Mouse (Mus musculus) frontal cortex, postnatal 10 days (tissue): ENCODE measurements around the gene Atp13a5.

Experiments
- DNase-seq, 2 experiments: peaks; one replicate each; pipeline ENCODE4 v3.0.0; 2022; ENCODE audit warnings: low spot score in 2 of 2, mixed read lengths in 1 of 2

The Atp13a5 gene

GRCm38 (mm10) chr16:29378458-29378857 is at the start of gene Atp13a5:
Gene Atp13a5 (minus strand): TSS chr16:29378732.
- DNase-seq: no peak

GRCm38 (mm10) chr16:29414822-29415221 is 36.3 kb upstream of the Atp13a5 start:
- DNase-seq: no peak

DNA sequence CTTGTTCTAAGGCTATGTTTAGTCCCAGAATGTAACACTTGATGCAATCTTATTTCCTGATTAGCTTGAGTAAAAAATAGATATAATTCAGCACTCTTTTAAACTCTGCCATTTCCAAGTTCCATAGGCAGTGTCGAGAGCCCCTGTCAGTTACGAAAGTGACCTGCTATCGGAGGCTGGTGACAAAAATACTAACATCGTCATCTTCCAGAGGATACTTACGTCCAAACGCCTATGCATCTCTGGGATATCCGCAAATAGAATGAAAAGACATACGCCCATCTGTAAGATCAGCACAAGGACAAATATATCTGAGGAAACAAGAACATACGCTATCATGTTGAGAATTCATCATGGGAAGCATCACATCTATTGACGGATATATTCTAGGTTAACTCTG is 28.8 kb upstream of the Atp13a5 start:
- no peak for DNase-seq

- DNase-seq: no peak
Observed at GRCm38 (mm10) chr16:29399079-29399478, 20.5 kb upstream of the Atp13a5 start.

DNA sequence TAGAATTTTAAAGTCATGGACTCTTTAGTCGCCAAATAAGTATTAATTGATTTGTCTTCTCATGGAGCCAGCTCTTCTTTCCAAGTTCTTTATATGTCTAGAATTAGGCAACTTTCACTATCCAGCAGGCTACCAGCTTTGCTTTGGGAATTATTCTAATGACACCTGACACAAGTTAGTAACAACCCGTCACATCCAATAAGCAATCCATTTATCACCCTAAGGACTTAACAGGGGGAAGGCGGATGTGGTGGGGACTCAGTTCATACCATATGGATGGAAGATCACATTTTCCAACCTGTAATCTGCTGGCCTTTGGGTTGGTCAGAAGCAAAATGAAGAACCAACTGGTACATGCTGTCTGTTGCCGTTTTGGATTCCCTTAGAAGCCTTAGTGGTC is 6.2 kb upstream of the Atp13a5 start:
- DNase-seq: no peak

GRCm38 (mm10) chr16:29374636-29375035 is 3.9 kb downstream of the Atp13a5 start:
- DNase-seq: no peak

GRCm38 (mm10) chr16:29331351-29332044 is 47.0 kb downstream of the Atp13a5 start:
- DNase-seq: peak; percentile 12 to 15

GRCm38 (mm10) chr16:29330948-29331347 is 47.6 kb downstream of the Atp13a5 start:
- DNase-seq: no peak

DNA sequence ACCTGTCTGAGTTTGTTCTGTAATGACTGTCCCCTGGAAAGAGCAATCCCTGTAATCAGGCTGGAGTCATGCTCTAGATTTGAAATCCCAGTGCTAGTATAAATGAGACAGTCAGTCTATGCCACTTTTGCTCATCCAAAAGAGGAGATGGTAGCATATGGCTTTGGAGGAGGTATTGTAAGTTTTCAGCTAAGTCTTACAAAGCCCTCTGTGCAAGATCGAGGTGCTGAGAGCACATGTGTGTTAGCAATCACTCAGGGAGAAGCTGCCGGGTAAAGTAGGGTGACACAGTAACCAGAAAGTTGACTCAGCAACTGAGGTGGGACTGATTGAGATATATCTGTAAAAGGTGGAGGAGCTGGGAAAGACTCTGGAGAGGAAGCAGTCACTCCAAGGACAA is 49.3 kb downstream of the Atp13a5 start:
- no peak for DNase-seq

- no peak for DNase-seq
Observed at GRCm38 (mm10) chr16:29327910-29328309, 50.6 kb downstream of the Atp13a5 start.

DNA sequence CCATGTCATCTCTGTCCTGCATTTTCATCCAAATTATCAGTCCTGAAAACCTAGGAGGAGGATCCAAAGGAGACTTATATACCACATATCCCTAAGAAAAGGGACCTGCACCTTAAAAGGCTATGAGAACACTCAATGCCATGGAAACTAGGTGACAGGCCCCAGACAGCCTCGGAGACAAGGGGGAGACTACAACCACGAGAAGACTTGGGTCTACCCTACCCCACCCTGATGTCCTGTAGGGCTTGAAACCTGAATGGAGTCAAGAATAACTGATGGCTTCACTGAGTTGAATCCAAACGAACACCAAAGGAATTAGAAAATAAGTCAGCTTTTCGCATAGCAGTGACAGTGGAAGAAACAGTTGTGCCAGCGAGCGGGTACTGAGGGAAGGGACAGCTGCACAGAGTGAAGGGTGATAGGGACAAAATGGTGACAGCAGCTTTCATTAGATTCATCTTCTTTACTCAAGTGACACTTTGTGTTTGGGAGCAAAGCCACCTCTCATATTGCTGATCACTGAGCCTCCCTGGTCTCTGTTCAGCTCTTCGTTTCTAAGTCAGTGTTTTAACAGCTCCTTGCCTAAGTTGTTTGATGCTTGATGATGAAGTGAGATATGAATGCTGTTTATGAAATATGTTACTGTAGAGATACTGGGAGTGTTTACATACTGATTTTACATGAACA is 53.2 kb downstream of the Atp13a5 start:
- DNase-seq: no peak

DNA sequence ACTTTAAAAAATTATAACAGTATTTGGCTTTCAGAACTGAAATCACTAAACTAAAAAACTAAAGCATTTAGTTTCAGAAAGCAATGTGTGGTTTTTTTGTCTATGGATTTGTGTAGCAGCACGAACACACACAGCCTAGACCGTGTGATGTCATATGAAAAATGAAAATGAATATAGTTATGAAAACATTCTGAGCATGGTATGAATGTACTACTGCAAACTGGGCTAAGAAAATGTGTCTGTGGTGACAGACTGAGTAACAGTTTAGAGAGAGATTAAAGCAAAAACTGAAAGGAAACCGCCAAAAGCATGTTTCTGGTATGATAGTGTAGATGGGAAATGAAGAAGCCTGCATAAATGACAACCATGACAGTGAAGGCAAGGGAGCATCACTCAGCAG is 57.8 kb downstream of the Atp13a5 start:
- no peak for DNase-seq

GRCm38 (mm10) chr16:29315391-29315790 is 63.1 kb downstream of the Atp13a5 start:
- no peak for DNase-seq

- no peak for DNase-seq
Observed at GRCm38 (mm10) chr16:29314991-29315390, 63.5 kb downstream of the Atp13a5 start.

GRCm38 (mm10) chr16:29297555-29298021 is 80.9 kb downstream of the Atp13a5 start:
- no peak for DNase-seq

DNA sequence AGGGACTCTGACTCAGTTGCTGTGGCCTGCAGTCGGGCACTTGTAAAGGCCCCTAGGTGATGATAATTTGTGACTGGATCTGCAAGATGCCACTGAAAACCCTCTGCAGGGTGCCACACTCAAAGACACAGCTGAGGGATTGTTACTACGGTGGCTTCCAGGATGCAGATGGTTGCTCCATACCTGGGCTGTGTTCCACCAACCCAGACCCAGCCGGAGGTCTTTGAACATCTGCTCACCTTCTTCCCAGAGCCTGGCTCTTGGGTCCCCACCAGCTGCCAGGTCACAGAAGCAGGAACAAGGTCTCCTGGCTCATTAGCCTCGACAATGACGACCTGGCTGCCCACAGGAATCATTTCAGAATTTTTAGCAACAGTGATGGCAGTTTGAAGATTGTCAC is 97.8 kb downstream of the Atp13a5 start:
- DNase-seq: no peak

- DNase-seq: no peak
Observed at GRCm38 (mm10) chr16:29254325-29254724, 124.2 kb downstream of the Atp13a5 start.

DNA sequence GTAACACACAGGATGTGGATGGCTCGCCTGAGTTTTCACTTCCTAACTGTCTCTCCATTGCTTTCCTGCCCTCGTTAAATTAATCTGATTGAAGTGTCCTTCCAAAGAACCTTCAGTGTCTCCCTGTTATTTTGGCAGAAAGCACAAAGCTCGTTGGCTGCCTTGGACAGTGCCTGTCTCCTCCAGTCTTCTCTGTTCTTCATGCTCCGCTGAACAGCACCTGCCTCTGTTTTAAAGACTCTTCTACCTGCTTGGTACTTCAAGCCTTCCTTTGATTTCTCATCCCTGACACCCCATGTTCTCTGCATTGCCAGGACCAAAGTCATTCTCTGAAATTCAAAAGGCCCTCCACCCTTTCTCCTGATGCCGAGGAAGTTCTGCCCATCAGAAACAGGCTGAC is 142.6 kb downstream of the Atp13a5 start:
- no peak for DNase-seq

DNA sequence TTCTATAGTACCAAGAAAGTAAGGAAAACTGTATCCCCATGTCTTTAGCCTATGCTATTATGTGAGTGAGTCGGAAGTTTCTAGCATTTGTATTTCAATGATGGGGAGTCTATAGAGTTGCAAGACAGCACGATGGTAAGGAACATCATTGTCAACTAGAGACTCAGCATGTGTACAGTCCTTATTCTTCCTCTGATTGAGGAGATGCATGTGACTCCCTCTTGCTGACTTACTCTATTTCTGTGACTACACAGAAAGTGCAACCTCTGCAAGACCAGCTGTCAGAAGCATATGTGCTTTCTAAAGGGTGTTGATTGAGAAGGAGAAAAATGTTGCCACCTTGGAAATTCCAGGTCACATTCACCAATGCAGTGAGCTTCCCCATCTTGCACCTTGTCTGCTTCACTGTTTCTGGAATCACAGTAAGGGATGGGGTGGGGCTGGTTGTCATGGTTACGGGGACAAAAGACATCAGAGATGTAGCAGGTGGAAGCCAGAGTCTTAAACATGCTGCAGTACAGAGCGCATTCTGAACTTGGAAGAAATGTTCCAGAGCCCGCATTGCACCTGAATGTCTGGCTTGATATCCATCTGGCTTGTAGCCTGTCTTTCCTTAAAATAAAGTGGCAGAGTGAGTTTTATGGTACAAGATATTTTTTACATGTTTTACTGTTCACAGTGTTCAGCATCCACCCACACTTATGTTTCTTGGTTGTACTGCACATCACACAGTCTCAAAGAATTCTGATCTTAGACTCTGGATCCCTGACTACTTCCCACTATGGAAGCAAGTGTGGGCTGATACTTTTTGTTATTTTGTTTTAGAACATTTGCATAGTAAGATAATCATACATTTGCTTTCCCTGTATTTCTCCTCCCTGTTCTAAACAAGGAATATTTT is 161.9 kb downstream of the Atp13a5 start:
- DNase-seq: peak; percentile 48 to 73

DNA sequence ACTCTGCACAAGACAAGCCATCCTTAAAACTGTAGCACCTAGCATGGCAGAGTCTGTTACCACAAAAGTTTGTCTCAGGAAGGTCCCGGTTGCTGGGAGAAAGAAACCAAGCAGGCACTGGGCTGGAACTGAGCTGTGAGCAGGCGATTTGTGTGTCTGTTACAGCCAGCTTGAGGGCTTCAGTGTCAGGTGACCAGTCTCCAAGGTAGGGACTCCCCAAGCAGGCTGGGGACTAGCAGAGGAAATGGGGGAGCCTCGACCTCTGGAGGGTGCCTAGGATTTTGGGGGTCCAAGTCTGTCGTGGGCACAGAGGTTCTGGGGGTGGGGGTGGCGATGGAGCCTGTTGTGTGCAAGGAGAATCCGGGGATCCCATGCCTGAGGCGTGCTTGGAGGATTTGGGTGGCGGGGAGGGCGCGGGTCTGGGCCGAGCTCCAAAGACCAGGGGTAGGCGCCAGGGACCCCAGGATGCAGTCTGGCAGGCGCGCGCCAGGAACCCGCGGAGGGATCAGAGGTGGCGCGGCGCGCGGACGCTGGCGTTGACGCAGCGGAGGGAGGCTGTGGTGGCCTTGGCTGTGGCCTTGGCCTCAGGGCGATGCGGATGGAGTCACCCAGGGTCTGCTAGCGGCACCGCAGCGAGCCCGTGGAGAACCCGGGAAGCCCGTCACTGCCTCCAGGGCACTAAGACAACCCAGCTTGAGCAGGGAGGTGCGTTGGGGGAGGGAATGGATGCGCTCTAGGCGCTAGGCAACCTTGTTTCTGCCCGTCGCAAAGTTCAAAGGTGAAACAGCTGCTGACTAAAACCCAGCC is 168.7 kb downstream of the Atp13a5 start, which contains the start of gene Hrasls:
Gene Hrasls (plus strand): TSS at position 91 of the 807 bp plus-strand sequence.
- peak; percentile 18 to 32 for DNase-seq

DNA sequence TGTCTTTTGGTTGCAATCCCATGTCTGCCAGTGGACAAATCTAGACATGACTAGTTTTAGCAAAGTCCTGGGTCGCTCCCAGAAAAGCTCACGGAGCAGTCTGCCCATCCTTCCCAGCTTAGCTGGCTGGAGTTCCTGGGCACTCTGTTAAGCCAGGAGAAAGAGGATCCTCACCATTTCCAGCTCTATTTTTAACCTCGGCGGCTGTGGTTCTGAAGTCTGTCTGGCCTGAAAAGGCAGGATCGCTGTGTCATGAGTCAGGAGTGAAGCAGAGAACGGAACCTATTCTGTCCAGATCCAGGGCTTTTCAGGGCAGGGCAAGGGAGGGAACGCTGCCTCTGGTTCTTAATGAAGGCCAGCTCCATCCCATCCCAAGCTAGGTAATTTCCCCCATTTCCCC is 169.7 kb downstream of the Atp13a5 start:
- DNase-seq: no peak
